Mouse (Mus musculus): ENCODE measurements around the gene Cxcl17. TPM values are rescaled to one million over a fixed set of nuclear protein-coding genes. Genes with fewer than 3 reads are reported as not detected.
"Not testable (repeated sequence)": the region's sequence is repeated elsewhere in the genome, so short reads cannot be mapped to it uniquely, and the experiment has no call there.

Cxcl17 gene
- not detected in 2 replicates for total RNA-seq (2017)

DNA sequence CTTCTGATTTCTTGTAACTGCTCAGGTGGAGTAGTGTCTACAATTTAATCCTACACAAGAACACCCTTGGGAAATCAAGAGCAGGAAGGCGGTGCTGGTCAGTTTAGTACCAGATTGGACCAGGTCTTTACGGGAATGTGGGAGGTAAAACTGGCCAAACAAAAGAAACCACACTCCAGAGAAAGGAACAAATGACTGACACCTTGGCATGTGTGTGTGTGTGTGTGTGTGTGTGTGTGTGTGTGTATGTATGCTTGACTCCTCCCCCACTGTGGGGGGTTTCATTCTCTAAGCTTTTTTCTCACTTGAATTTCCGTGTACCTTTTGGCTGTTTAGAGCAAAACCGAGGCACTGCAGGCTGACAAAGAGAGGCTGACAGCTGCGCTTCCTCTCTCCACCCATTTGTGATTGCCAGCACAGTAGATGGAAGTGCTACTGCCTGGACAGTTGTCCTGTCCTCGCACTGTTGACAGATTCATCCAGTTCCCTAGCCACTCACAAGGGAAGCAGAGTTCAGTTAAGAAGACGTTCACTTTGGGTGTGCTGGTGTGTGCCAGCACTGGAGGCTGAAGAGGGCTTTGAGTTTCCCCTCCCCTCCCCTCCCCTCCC, at the start of gene Cxcl17:
Gene Cxcl17 (minus strand): TSS at position 54 of the 609 bp plus-strand sequence.
- no peak for ATAC-seq (replicated peaks in 1 of 2; ENCODE audit: insufficient read depth in 1 of 2, low FRiP score in 2 of 2, low TSS enrichment in 1 of 2, low read depth in 1 of 2, poor library complexity in 2 of 2, severe bottlenecking in 2 of 2)

DNA sequence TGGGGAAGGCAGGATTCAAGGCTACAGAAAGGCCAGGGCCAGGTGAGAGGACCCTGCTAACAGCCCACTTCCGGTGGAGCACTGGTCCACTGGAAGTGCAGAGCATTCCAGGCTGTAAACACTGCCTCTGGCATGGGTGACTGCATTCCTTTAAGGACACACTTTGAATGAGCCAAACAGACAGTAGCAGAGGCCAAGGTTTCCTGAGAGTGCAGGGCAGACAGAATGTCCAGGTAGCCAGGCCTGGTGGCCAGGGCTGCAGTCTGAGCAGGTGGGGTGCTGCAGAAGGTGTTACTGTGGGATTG, 49.3 kb upstream of the Cxcl17 start:
- not testable (repeated sequence) for ATAC-seq (replicated peaks in 1 of 2; ENCODE audit: insufficient read depth in 1 of 2, low FRiP score in 2 of 2, low TSS enrichment in 1 of 2, low read depth in 1 of 2, poor library complexity in 2 of 2, severe bottlenecking in 2 of 2)

DNA sequence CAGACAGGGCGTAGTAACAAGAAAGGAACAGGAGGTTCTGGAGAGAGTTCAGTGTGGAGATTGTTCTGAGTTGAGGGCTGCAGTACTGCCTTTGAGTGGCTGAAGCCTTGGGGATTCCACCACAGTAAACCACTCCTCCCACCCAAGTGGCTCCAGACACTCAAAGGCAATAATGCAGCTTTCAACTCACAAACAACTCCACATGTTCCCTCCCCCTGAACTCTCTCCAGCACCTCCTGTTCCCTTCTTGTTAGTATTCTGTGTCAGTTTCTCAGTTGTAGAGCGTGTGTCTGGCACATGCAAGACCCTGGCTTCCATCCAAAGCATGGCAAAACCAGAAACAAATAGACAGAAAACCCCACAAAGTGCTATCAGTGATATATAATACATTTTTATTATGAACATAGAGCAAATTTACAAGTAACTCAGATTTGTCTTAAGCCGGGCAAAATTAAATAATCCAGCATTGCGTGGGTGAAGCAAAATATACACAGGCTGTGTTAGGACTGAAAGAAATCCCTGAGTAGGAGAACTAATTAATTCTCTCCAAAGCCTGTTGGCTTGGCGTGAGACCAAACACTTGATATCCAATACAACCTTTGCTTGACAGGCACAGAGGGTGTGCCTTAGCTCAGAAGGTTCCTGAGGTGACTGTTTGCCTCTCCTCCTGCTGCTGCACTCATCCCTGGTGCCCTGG, 48.8 kb upstream of the Cxcl17 start:
- not testable (repeated sequence) for ATAC-seq (replicated peaks in 1 of 2; ENCODE audit: insufficient read depth in 1 of 2, low FRiP score in 2 of 2, low TSS enrichment in 1 of 2, low read depth in 1 of 2, poor library complexity in 2 of 2, severe bottlenecking in 2 of 2)

DNA sequence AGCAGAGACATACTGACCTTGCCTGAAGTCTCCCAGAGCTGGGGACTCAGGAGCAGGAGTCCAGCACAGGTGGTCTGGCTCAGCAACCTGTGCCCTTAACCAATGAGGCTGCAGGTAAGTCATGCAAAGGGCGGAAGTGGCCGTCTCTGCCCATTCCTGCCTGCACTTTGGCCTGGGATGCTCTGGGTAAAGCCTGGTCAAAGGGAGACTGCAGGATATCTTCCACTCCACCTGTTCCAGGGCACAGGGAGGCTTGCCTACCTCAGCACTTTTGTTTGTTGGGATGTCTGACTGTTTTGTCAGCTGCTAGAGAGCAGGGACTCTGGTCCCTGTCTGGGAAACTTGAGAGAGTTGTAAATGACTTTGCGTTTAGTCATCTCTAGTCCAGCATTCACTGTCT, 39.4 kb upstream of the Cxcl17 start:
- ATAC-seq (replicated peaks in 1 of 2; ENCODE audit: insufficient read depth in 1 of 2, low FRiP score in 2 of 2, low TSS enrichment in 1 of 2, low read depth in 1 of 2, poor library complexity in 2 of 2, severe bottlenecking in 2 of 2), result no peak

DNA sequence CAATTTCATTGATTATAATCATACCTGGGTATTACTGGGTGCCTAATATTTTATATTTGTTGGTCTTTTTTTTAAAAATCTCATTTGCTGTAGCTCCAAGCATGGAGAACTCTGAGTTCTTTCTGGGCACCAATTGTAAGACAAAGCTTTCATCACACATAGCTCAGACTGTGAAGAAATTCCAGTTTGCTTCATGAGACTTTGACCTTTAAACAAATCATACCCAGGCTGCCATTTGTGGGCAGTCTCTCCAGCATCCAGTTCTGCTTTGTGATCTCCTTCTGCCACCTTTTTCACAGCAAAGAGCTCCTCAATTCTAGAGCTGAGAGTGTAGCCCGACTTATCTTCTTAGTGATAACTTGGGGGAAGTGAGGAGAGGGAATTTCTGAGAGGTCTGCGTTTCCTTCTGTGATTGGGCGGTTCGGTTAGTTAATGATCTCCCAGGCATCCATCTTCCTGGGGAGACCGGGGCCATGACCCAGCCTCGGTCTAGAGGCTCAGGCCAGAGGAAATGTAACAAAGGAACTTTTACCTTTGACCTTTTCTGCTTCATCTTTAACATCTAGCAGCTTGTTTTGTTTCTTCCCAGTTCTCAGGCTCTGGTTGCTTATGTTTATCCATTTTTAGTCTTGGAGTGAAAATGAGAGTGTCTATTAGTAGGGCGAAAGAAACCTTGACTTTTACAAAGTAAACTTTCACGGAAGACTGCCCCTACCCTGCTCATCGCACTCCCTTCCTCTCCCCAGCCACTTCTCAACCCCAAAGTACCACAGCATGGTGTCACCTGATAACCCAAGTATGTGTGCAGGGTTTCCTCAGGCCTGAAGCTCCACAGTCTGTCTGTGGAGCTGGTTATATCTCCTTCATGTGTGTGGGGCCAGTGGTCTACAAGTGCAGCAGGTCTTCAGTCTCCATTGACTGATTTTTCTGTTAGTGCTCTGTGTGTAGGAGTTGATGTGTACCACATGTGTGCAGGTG, 37.5 kb upstream of the Cxcl17 start:
- no peak for ATAC-seq (replicated peaks in 1 of 2; ENCODE audit: insufficient read depth in 1 of 2, low FRiP score in 2 of 2, low TSS enrichment in 1 of 2, low read depth in 1 of 2, poor library complexity in 2 of 2, severe bottlenecking in 2 of 2)

DNA sequence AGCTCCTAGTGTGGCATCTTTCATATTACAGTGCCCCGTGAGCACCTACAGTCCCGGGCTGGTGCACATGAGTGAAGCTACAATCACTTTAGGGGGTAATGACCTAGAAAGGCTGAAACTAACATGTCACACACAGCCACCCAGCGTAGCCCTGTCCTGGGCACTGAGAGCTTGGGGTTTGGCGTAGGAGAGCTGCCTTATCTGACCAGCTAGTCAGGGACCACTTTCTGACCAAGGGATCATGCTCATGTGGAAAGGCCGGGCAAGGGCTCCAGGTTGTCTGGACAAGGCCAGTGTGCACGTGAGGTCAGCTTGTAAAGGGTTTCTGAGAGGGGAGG, 28.1 kb upstream of the Cxcl17 start:
- no peak for ATAC-seq (replicated peaks in 1 of 2; ENCODE audit: insufficient read depth in 1 of 2, low FRiP score in 2 of 2, low TSS enrichment in 1 of 2, low read depth in 1 of 2, poor library complexity in 2 of 2, severe bottlenecking in 2 of 2)

DNA sequence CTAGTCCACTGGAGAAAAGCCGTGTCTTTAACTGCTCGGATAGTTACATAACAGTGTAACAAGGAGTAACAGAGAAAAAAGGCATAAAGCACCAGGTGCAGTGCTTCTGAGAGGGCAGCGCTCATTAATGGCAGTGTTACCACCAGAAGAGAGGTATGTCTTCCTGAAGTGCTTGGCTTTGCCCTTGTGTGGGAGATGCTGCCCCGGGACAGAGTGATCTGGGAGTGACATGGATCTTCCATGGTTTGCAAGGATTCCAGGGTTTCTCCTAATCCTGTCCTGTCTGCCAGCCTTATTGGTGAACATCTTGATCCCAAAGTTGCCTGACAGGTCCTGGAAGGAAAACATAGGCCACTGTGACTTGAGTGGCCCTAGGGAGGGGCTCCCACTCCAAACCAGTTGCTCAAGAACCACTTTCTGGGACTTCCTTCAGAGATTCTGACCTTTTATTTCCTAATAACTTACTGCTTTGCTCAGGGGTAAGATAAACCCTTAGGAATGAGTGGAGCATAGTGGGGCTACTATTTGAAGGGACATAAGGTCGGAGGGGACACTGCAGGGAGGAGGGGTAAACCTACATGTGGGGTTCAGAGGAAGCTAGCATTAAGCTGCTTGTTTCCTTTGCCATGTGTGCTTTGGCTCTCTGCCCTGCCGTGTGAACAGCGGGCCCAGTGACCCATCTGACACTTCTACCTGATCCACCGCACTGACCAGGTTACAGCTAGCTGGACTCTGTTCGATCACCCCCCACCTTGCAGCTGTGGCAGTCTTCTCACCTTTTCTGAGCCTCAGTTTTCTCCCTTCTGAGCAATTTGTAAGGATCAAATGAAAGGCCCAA, 27.5 kb upstream of the Cxcl17 start:
- peak in 1 of 2 experiments; percentile 25; a peak in 2 of 4 replicates for ATAC-seq (replicated peaks in 1 of 2; ENCODE audit: insufficient read depth in 1 of 2, low FRiP score in 2 of 2, low TSS enrichment in 1 of 2, low read depth in 1 of 2, poor library complexity in 2 of 2, severe bottlenecking in 2 of 2)

DNA sequence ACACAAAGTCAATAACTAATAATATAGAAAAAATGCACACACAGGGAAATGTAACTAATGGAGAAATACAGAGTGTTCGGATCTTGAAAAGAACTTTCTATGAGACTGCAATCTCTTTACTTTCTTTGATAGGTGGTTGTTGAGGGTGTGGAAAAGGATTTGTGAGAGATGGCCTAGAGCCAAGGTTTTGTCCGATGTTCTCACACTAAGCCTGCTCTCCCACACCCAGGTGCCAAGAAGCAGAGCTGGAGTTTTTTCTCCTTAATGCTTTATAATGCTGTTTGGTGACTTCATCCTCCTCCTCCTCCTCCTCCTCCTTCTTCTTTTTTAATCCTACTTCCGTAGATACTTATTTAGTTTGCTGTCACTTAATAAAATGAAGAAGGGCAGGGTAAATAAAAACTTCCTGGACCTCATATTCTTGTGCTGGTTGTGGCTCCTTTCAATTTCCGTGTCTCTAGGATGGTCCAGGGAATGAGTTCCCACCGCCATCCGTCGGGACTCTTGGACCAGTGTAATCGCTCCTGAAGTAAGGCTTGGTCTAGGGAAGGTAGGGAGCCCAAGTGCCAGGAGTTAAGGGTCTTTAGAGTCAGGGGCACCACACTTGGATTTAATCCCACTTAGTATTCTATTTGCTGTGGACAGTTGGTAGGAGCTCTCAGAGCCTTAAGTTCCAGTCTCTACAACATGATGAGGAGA, 26.6 kb upstream of the Cxcl17 start:
- ATAC-seq (replicated peaks in 1 of 2; ENCODE audit: insufficient read depth in 1 of 2, low FRiP score in 2 of 2, low TSS enrichment in 1 of 2, low read depth in 1 of 2, poor library complexity in 2 of 2, severe bottlenecking in 2 of 2), result no peak

DNA sequence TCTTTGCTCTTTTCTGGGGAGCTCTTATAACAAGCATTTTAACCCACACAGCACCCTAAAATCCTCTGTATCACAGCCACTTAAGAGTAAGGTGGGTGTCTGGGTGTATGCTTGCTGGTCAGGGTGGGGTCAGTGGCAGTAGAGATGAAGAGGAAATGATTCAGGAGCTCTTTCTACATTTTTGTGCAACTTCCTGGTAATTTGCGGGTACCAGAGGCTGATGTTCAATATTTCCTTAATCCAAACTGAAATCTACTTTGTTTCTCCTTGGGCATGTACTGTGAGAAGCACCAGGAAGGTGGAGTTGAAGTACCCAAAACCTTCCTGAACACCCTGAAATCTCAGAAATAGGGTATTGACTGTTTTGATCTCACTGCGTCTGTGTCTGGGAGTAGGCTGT, 24.0 kb upstream of the Cxcl17 start:
- ATAC-seq (replicated peaks in 1 of 2; ENCODE audit: insufficient read depth in 1 of 2, low FRiP score in 2 of 2, low TSS enrichment in 1 of 2, low read depth in 1 of 2, poor library complexity in 2 of 2, severe bottlenecking in 2 of 2), result peak in 1 of 2 experiments; percentile 33; a peak in 1 of 4 replicates

DNA sequence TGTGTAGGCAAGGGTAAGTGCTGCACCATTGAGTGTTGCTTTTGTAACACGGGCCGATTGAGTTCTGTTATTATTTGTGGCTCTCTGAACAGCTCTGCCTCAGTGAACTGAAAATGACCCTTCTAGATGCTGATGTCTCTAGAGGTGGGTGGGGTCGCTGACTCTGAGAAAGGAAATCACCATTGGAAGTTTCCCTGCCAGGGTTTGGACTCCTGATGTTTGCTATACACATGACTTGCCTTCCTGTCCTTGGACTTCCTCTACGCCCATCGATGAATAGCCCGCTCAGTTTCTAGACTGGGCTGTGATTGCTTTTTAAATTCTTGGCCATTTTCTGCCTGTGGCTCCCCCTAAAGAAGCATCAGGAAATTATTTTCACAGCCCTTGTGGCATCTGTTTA, 23.5 kb upstream of the Cxcl17 start:
- no peak for ATAC-seq (replicated peaks in 1 of 2; ENCODE audit: insufficient read depth in 1 of 2, low FRiP score in 2 of 2, low TSS enrichment in 1 of 2, low read depth in 1 of 2, poor library complexity in 2 of 2, severe bottlenecking in 2 of 2)

DNA sequence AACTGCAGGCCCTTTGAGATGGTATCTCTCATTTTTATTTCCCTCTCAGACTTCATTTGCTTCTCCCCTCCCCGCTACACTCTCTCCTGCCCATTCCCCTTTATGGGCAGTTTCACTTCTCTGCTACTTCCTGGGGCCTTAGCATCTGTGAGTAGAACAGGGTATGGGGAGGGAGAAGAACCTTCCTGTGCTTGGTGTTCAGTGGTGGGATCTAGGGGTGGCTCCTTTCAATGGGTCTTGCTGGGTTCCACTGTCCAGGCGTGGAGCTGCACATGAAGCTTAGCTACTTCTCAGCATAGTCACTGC, 22.8 kb upstream of the Cxcl17 start:
- peak; percentile 13 to 51; a peak in 1 of 4 replicates for ATAC-seq (replicated peaks in 1 of 2; ENCODE audit: insufficient read depth in 1 of 2, low FRiP score in 2 of 2, low TSS enrichment in 1 of 2, low read depth in 1 of 2, poor library complexity in 2 of 2, severe bottlenecking in 2 of 2)

DNA sequence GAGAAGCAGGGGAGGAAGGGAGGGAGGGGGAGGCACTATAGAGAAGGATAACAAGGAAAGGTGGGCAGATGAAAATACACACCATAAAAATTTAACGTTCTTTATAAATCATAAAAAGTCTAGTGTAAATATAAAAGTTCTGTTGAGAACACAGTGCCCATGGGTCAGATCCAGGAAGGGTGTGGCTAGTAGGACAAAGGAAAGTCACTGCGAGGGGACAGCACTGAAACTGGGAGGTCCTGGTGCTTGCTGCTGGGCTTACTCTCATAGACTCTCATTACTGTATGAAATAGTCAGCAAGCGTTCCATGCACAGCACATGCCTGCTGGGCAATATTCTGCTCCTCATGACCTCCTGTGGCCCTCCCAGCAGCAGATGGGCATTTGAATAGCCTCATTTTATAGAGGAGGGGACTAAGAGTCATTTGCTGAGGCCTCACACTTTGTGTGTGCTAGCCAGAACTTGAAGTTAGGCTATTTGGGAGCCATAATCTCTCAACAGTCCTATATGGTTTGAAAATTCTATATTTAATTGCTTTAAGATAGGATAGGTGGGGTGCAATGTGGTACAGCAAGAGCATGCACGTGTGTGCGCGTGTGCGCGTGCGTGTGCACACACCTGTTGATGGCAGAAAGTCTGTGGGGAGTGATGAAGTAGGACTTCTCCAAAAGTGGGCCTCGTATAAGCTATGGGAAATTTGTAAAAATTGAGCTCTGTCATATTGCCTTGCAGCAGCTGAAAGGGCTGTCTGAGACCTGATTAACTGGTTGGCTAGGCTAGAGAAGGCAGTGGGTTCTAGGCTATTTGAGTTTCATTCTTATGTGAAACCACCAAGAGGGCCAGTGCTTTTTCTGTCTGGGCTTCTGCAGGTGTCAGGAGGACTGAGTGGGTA, 22.2 kb upstream of the Cxcl17 start:
- ATAC-seq (replicated peaks in 1 of 2; ENCODE audit: insufficient read depth in 1 of 2, low FRiP score in 2 of 2, low TSS enrichment in 1 of 2, low read depth in 1 of 2, poor library complexity in 2 of 2, severe bottlenecking in 2 of 2), result 0 out of 4 replicates have a peak, but pooled peaks of 1 of the 2 experiments have one; percentile 4

DNA sequence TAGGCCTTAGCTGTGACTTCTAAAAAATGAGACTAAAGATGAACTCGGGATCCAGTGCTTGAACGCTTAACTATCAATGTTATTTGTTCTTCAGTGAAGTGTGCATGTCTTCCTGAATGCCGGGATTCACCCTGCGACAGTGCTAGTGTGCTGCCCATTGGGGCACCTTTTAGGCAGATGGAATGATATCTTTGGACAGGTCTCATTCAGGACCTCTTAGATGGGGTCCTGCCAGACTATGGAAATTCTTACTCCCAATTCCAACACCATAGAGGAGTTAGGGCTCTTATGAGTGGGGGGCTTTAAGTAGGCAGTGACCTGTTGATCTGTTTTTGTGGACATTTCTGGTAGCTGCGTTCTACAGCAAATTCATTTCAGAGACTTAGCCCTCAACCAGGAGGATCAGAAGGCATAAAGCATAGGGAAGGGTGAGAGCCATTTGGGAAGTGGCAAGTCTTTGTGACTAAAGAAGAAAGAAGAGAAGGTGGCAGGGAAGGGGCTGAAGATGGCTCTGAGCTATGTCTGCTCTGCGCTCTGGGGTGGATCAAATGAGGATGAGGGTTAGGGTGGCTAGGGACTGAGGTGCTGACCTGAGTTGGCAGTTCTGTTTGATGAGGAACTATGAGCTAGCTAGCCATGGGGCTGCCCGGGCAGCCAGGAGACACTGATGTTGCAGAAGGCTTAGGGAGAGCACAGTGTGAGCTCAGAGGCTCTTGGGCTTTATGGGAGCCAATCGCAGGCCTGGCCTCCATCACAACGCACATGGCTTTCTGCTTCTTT, 21.3 kb upstream of the Cxcl17 start:
- ATAC-seq (replicated peaks in 1 of 2; ENCODE audit: insufficient read depth in 1 of 2, low FRiP score in 2 of 2, low TSS enrichment in 1 of 2, low read depth in 1 of 2, poor library complexity in 2 of 2, severe bottlenecking in 2 of 2), result no peak

DNA sequence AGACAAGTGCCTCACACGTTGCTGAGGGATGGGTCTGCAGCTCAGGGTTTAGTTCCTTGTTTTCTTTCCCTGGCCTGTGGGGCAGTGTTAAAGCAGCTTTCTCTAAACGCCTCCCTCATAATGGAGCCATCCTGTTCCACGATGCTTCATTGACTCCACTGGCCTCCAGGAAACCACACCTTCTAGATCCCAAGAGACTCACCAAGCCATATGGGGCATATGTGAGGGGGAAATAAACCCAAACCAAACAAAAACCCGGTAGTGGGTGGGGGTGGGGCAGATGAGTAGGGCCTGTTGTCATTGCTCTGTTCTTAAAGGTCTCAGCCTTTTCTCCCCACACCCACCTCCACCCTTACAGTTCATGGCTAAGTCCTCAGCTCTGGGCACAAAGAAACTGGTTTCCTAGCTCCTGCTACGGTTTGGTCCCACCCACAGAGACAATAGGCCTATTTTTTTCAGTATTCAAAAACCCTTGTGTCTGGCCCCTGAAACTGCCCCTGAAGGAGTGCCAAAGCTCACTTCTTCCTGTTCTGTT, 20.4 kb upstream of the Cxcl17 start:
- peak; percentile 49 to 66 for ATAC-seq (replicated peaks in 1 of 2; ENCODE audit: insufficient read depth in 1 of 2, low FRiP score in 2 of 2, low TSS enrichment in 1 of 2, low read depth in 1 of 2, poor library complexity in 2 of 2, severe bottlenecking in 2 of 2)

DNA sequence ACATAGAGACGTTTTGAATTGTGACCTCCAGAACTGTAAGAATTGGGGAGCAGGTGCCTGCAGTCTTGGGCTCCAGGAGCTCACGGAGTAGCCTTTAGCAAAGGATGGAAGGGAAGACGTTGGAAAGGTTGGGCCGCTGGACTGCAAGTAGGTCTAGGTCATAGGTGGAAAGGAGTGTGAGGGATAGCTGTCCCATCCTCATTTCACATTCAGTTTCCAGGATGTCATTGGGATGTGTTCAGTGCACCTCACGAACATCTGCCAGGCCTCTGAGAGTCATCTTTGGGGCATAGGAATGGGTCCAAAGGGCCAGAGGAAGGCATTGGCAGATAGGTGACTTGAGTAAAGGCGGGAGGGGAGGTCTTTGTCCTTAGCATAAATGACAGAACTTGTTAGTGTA, 19.7 kb upstream of the Cxcl17 start:
- ATAC-seq (replicated peaks in 1 of 2; ENCODE audit: insufficient read depth in 1 of 2, low FRiP score in 2 of 2, low TSS enrichment in 1 of 2, low read depth in 1 of 2, poor library complexity in 2 of 2, severe bottlenecking in 2 of 2), result no peak
